Mouse (Mus musculus) small intestine, adult 2 months (tissue): ENCODE measurements at regions not wholly inside any gene's neighbourhood (a gene's known extent, or its start where the extent isn't known, plus 50 kb on each side); places are given as distances from the start of the nearest gene placed in this dataset.

Experiments
- CTCF ChIP-seq: fragments of 200-500 bp; IDR thresholded peaks from 2 replicates; pipeline ENCODE4 v1.5.1; 2012; ENCODE audit warnings: low read depth, mild to moderate bottlenecking, control low read depth, inconsistent platforms, low read length, moderate library complexity, mixed read lengths; ENCODE audit not compliant: insufficient replicate concordance, insufficient read length; ENCODE audit errors: extremely low read depth
- POLR2A ChIP-seq: fragments of 200-500 bp; IDR thresholded peaks from 2 replicates; pipeline ENCODE4 v1.6.1; 2012; ENCODE audit warnings: low read depth, mild to moderate bottlenecking, control low read depth, inconsistent platforms, low read length, moderate library complexity

DNA sequence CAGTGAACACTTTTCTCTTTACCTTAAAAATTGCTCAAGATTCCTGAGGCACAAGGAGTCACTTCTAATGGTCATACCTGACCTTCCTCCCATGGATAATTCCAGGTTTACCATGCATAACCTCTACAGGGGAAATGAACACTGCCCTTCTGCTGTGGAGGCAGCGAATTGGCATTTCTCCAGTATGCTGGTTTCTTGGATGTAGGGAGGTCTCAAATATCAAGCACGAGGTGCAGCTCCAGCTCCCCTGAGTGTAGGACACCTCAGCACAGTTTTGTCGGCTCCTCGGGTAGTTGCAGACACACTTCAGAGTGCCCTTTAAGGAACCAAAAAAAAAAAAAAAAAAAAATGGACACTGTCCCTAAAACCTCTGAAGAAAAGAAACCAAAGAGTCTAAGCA lies 124.8 kb downstream of the Lnpk start:
- TF ChIP-seq POLR2A: no peak
- TF ChIP-seq CTCF: no peak
